Mouse (Mus musculus) liver, embryonic 16.5 days (tissue): Measurements from ENCODE around the gene AC124502.3. TPM values are rescaled to one million over a fixed set of nuclear protein-coding genes. Genes with fewer than 3 reads are reported as not detected.

ENCODE experiments used
- ATAC-seq: fragments of 200-750 bp; cut with Nextera tagmentation; 2 replicates; pipeline ENCODE4 v1.8.0; 2017; ENCODE audit warnings: low read depth, mild to moderate bottlenecking, moderate number of reproducible peaks, moderate library complexity
- H3K27ac ChIP-seq: fragments of 300-500 bp; sonication (generic); 2 replicates; pipeline ENCODE4 v1.5.1; 2014; ENCODE audit warnings: mild to moderate bottlenecking, low read length
- H3K27me3 ChIP-seq: fragments of 300-500 bp; sonication (generic); 2 replicates; pipeline ENCODE4 v1.6.1; 2014; ENCODE audit warnings: low read depth, low read length, mixed read lengths; ENCODE audit not compliant: control insufficient read depth, insufficient read depth
- H3K36me3 ChIP-seq: fragments of 300-500 bp; sonication (generic); 2 replicates; pipeline ENCODE4 v1.6.1; 2014; ENCODE audit warnings: mild to moderate bottlenecking; ENCODE audit not compliant: control insufficient read depth, insufficient read depth
- H3K4me1 ChIP-seq: fragments of 300-500 bp; sonication (generic); 2 replicates; pipeline ENCODE4 v1.6.1; 2014; ENCODE audit warnings: low read depth, low read length, mixed read lengths; ENCODE audit not compliant: control insufficient read depth
- H3K4me2 ChIP-seq: fragments of 300-500 bp; sonication (generic); 2 replicates; pipeline ENCODE4 v1.6.1; 2014; ENCODE audit warnings: low read depth, low read length, mixed read lengths
- H3K4me3 ChIP-seq: fragments of 300-500 bp; sonication (generic); 2 replicates; pipeline ENCODE4 v1.5.1; 2014; ENCODE audit warnings: low read depth, mild to moderate bottlenecking, low read length
- H3K9ac ChIP-seq: fragments of 300-500 bp; sonication (generic); 2 replicates; pipeline ENCODE4 v1.6.1; 2014; ENCODE audit warnings: low read depth, low read length
- H3K9me3 ChIP-seq: fragments of 300-500 bp; sonication (generic); replicated peaks from 2 replicates; pipeline ENCODE4 v1.6.1; 2016; ENCODE audit warnings: low read length; ENCODE audit not compliant: control insufficient read depth
- WGBS: fragments of 180-500 bp; shearing (Covaris S2); extraction: QIAGEN DNeasy Blood & Tissue Kit; methylation state at CpG from one replicate; pipeline ENCODE4 v1.1.7; 2014; ENCODE audit not compliant: insufficient replicate concordance; 5-methylcytosine and 5-hydroxymethylcytosine counted together
- polyA plus RNA-seq: library from polyadenylated mRNA; unstranded; fragments of >200 nt; fragmentation: Nextera tagmentation; extraction: Ambion mirVana; gene quantifications from 2 replicates; pipeline ENCODE4 v1.2.1, GENCODE M21; 2015

The AC124502.3 gene
- 0.58 TPM in 1 of 2 replicates, not detected in the other for polyA plus RNA-seq

- Histone ChIP-seq H3K27me3 (no peaks in the 10 kb centered on the region; the same call in 1 of the 2 replicates), H3K27ac (peak within 1 kb of the TSS; percentile 20; the same call in 1 of the 2 replicates)
Measured at GRCm38 (mm10) chr19:5038709-5039156, at the start of gene AC124502.3, which contains the start of gene B4gat1. Gene AC124502.3 (plus strand): TSS chr19:5038891. Gene B4gat1 (plus strand): TSS chr19:5038826.

GRCm38 (mm10) chr19:4989013-4989412, 49.7 kb upstream of the AC124502.3 start:
- Histone ChIP-seq H3K9me3 (no peaks in the 10 kb centered on the region), H3K27ac (no peak overlapping the region), H3K9ac (no peak overlapping the region), H3K27me3 (peaks cover 38% of the 10 kb centered on the region), H3K4me3 (no peak overlapping the region), H3K4me1 (no peaks in the 10 kb centered on the region), H3K4me2 (no peak overlapping the region), H3K36me3 (no peaks in the 10 kb centered on the region)
- WGBS: 4% methylated on average over 13 of the region's 13 CpGs
- ATAC-seq: no peak

More at GRCm38 (mm10) chr19:5038709-5039156, at the start of gene AC124502.3, which contains the start of gene B4gat1:
- Histone ChIP-seq H3K9ac (peak within 1 kb of the TSS; percentile 75), H3K4me3 (peak within 1 kb of the TSS; percentile 72), H3K36me3 (no peaks in the 10 kb centered on the region), H3K4me2 (peak within 1 kb of the TSS; percentile 94), H3K9me3 (no peaks in the 10 kb centered on the region), H3K4me1 (peaks cover 35% of the 10 kb centered on the region)
- under 1% methylated on average over 41 of the region's 44 CpGs for WGBS
- peak; percentile 82 for ATAC-seq

- H3K9ac ChIP-seq: no peak overlapping the region
- no peak overlapping the region for H3K27ac ChIP-seq
- H3K9me3 ChIP-seq: no peaks in the 10 kb centered on the region
- no peaks in the 10 kb centered on the region for H3K4me1 ChIP-seq
- H3K4me2 ChIP-seq: no peak overlapping the region
- no peaks in the 10 kb centered on the region for H3K36me3 ChIP-seq
- peaks cover 32% of the 10 kb centered on the region for H3K27me3 ChIP-seq
- no peak overlapping the region for H3K4me3 ChIP-seq
- no peak for ATAC-seq
- 25% methylated on average over 41 of the region's 47 CpGs for WGBS
Measured at GRCm38 (mm10) chr19:4989434-4990255, 49.0 kb upstream of the AC124502.3 start.

GRCm38 (mm10) chr19:4990256-4990625, 48.5 kb upstream of the AC124502.3 start, which contains the start of gene Npas4:
Gene Npas4 (minus strand): TSS chr19:4990316.
- Histone ChIP-seq H3K36me3 (no peaks in the 10 kb centered on the region), H3K9ac (no peak within 1 kb of the TSS), H3K9me3 (no peaks in the 10 kb centered on the region), H3K4me3 (no peak within 1 kb of the TSS), H3K4me1 (no peaks in the 10 kb centered on the region), H3K4me2 (no peak within 1 kb of the TSS), H3K27me3 (peaks cover 32% of the 10 kb centered on the region), H3K27ac (no peak within 1 kb of the TSS)
- no peak for ATAC-seq
- WGBS: 21% methylated on average over 4 of the region's 4 CpGs

GRCm38 (mm10) chr19:4990716-4991115, 48.0 kb upstream of the AC124502.3 start:
- Histone ChIP-seq H3K4me2 (no peak overlapping the region), H3K9me3 (no peaks in the 10 kb centered on the region), H3K9ac (no peak overlapping the region), H3K4me1 (no peaks in the 10 kb centered on the region), H3K36me3 (no peaks in the 10 kb centered on the region), H3K27ac (no peak overlapping the region), H3K27me3 (peaks cover 32% of the 10 kb centered on the region), H3K4me3 (no peak overlapping the region)
- 2% methylated on average over 19 of the region's 22 CpGs for WGBS
- ATAC-seq: no peak

- Histone ChIP-seq H3K36me3 (no peaks in the 10 kb centered on the region), H3K9ac (no peak overlapping the region), H3K27ac (no peak overlapping the region), H3K4me3 (no peak overlapping the region), H3K9me3 (no peaks in the 10 kb centered on the region), H3K4me1 (no peaks in the 10 kb centered on the region), H3K27me3 (peaks cover 29% of the 10 kb centered on the region), H3K4me2 (no peak overlapping the region)
- 9% methylated on average over 8 of the region's 8 CpGs for WGBS
- no peak for ATAC-seq
Measured at GRCm38 (mm10) chr19:4992371-4992770, 46.3 kb upstream of the AC124502.3 start.

GRCm38 (mm10) chr19:4992904-4993303, 45.8 kb upstream of the AC124502.3 start:
- Histone ChIP-seq H3K9me3 (no peaks in the 10 kb centered on the region), H3K4me1 (no peaks in the 10 kb centered on the region), H3K4me3 (no peak overlapping the region), H3K9ac (no peak overlapping the region), H3K27me3 (peaks cover 29% of the 10 kb centered on the region), H3K4me2 (no peak overlapping the region), H3K36me3 (no peaks in the 10 kb centered on the region), H3K27ac (no peak overlapping the region)
- ATAC-seq: no peak
- WGBS: 1% methylated on average over 8 of the region's 9 CpGs

GRCm38 (mm10) chr19:4994043-4994442, 44.6 kb upstream of the AC124502.3 start:
- H3K9me3 ChIP-seq: no peaks in the 10 kb centered on the region
- 30% methylated on average over 5 of the region's 5 CpGs for WGBS
- H3K27ac ChIP-seq: no peak overlapping the region
- H3K36me3 ChIP-seq: no peaks in the 10 kb centered on the region
- H3K4me1 ChIP-seq: no peaks in the 10 kb centered on the region
- no peak overlapping the region for H3K4me2 ChIP-seq
- no peak for ATAC-seq
- H3K4me3 ChIP-seq: no peak overlapping the region
- peaks cover 29% of the 10 kb centered on the region for H3K27me3 ChIP-seq
- H3K9ac ChIP-seq: no peak overlapping the region
